Mouse (Mus musculus) neural tube, embryonic 15.5 days (tissue): Measurements from ENCODE around the gene Slc8a1. TPM values are rescaled to one million over a fixed set of nuclear protein-coding genes. Genes with fewer than 3 reads are reported as not detected.

Experiments used
- ATAC-seq: fragments of 200-750 bp; cut with Nextera tagmentation; 2 replicates; pipeline ENCODE4 v1.8.0; 2017; ENCODE audit warnings: mild to moderate bottlenecking, moderate TSS enrichment, moderate library complexity; ENCODE audit not compliant: low FRiP score
- H3K27ac ChIP-seq: fragments of 300-500 bp; sonication (generic); replicated peaks from 2 replicates; pipeline ENCODE4 v1.5.1; 2015; ENCODE audit warnings: mild to moderate bottlenecking, inconsistent platforms
- H3K27me3 ChIP-seq: fragments of 300-500 bp; sonication (generic); replicated peaks from 2 replicates; pipeline ENCODE4 v1.6.1; 2015; ENCODE audit warnings: inconsistent platforms
- H3K36me3 ChIP-seq: fragments of 300-500 bp; sonication (generic); 2 replicates; pipeline ENCODE4 v1.6.1; 2015; ENCODE audit warnings: inconsistent platforms
- H3K4me1 ChIP-seq: fragments of 300-500 bp; sonication (generic); 2 replicates; pipeline ENCODE4 v1.6.1; 2015; ENCODE audit warnings: inconsistent platforms
- H3K4me2 ChIP-seq: fragments of 300-500 bp; sonication (generic); 2 replicates; pipeline ENCODE4 v1.6.1; 2015; ENCODE audit warnings: inconsistent platforms, mild to moderate bottlenecking, moderate library complexity
- H3K4me3 ChIP-seq: fragments of 300-500 bp; sonication (generic); replicated peaks from 2 replicates; pipeline ENCODE4 v1.5.1; 2015; ENCODE audit warnings: mild to moderate bottlenecking, inconsistent platforms
- H3K9ac ChIP-seq: fragments of 300-500 bp; sonication (generic); replicated peaks from 2 replicates; pipeline ENCODE4 v1.6.1; 2015; ENCODE audit warnings: mild to moderate bottlenecking, inconsistent platforms
- H3K9me3 ChIP-seq: fragments of 300-500 bp; sonication (generic); replicated peaks from 2 replicates; pipeline ENCODE4 v1.6.1; 2016; ENCODE audit warnings: inconsistent platforms
- WGBS: fragments of 180-500 bp; shearing (Covaris S2); methylation state at CpG from one replicate; pipeline ENCODE4 v1.1.7; 2015; ENCODE audit warnings: mixed read lengths; 5-methylcytosine and 5-hydroxymethylcytosine counted together
- polyA plus RNA-seq: library from polyadenylated mRNA; unstranded; fragments of >200 nt; fragmentation: Nextera tagmentation; extraction: Ambion mirVana; gene quantifications from 2 replicates; pipeline ENCODE4 v1.2.1, GENCODE M21; 2015

Slc8a1 gene
- polyA plus RNA-seq, 1 experiment from 2014 or later, result 23.1 TPM

DNA sequence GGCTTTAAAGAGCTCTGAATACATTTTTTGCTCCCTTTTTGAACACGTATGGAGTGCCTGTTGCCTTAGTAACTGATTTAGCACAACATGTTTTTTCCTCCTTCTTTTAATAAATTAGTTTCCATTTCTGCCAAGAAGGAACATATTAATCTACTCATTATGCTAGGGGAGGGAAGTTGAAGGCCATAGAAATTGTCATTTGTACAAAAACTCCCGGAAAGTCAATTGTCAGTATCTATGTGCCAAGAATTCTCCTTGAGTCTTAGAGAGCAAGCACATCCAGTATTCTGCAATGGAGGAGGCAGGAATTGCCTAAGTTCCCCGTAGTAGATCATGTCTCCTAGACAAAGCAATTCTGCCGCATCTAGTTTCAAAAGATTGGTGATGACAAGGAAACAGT is 121.9 kb downstream of the Slc8a1 start:
- Histone ChIP-seq H3K27me3 (no peaks in the 10 kb centered on the region), H3K27ac (no peak overlapping the region), H3K4me1 (peaks cover 7% of the 10 kb centered on the region), H3K9ac (no peak overlapping the region), H3K9me3 (no peaks in the 10 kb centered on the region), H3K36me3 (no peaks in the 10 kb centered on the region), H3K4me2 (no peak overlapping the region), H3K4me3 (no peak overlapping the region)
- 78% methylated on average over 4 of the region's 4 CpGs for WGBS
- no peak for ATAC-seq

DNA sequence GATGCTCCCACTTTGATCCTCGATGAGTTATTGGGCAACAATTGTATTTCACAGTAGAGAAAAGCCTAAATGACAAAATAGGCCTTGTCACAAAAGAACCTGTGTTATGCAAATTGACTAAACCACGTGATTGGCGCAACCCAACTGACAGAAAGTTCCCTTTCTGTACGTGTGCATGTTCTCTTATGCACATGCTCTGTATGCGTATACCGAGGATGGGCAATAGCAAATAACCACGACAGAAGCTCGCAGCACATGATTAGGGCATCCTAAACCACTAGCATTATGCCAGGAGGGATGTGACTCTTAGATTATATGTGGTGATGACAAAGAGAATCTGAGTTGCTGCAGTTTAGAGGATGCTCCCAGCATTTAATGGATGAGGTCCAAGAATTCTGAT is 122.8 kb downstream of the Slc8a1 start:
- no peak overlapping the region for H3K4me3 ChIP-seq
- ATAC-seq, result no peak
- H3K9ac ChIP-seq, result no peak overlapping the region
- 0 out of 2 replicates have a peak, but pooled peaks cover 3% of the 10 kb centered on the region for H3K4me1 ChIP-seq
- 80% methylated on average over 8 of the region's 8 CpGs for WGBS
- no peak overlapping the region for H3K27ac ChIP-seq
- H3K27me3 ChIP-seq, result no peaks in the 10 kb centered on the region
- no peak overlapping the region for H3K4me2 ChIP-seq
- no peaks in the 10 kb centered on the region for H3K9me3 ChIP-seq
- no peaks in the 10 kb centered on the region for H3K36me3 ChIP-seq

DNA sequence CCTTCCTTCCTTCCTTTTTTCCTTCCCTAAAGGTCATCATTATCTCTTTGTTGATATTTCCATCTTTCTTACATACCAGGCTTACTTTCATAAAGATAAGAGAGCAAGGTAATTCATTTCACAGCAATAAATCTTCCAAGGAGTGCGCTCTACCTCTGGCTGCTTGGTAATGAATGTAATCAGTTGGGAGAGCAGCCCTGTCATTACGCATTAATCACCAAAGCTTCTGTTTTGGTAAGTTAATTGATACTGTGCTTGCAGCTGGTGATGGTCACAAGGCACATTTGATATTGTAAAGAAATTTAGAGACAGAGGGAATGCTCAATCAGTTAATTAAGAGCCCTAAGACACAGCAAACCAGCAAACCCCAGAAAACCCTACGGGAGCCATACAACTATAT is 130.7 kb downstream of the Slc8a1 start:
- Histone ChIP-seq H3K4me1 (peaks cover 15% of the 10 kb centered on the region), H3K4me2 (no peak overlapping the region), H3K36me3 (no peaks in the 10 kb centered on the region), H3K9ac (no peak overlapping the region), H3K27ac (no peak overlapping the region), H3K9me3 (no peaks in the 10 kb centered on the region), H3K27me3 (no peaks in the 10 kb centered on the region), H3K4me3 (no peak overlapping the region)
- no peak for ATAC-seq
- WGBS, result 30% methylated on average over 3 of the region's 3 CpGs

DNA sequence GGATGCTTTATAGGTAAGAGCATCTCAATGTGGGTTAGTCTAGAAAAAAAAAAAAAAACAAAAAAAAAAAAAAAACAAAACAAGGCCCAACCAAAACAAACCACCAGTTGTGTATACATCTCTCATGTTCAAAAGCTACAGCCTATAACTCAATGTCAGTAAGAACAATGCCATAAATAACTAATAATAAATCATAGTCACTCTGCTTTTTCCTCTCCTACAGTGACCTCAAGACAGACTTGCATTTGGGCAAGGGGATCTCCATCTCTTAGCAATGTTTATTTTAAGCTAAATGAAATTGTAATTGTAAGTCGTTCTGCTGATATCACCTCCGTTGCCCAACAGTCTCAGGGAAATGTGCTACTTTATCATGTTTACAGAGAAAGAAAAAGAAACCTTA is 132.1 kb downstream of the Slc8a1 start:
- Histone ChIP-seq H3K4me3 (no peak overlapping the region), H3K27ac (no peak overlapping the region), H3K9ac (no peak overlapping the region), H3K27me3 (no peaks in the 10 kb centered on the region), H3K9me3 (no peaks in the 10 kb centered on the region), H3K4me1 (peaks cover 15% of the 10 kb centered on the region), H3K36me3 (no peaks in the 10 kb centered on the region), H3K4me2 (no peak overlapping the region)
- WGBS, result 73% methylated on average over 2 of the region's 2 CpGs
- no peak for ATAC-seq

DNA sequence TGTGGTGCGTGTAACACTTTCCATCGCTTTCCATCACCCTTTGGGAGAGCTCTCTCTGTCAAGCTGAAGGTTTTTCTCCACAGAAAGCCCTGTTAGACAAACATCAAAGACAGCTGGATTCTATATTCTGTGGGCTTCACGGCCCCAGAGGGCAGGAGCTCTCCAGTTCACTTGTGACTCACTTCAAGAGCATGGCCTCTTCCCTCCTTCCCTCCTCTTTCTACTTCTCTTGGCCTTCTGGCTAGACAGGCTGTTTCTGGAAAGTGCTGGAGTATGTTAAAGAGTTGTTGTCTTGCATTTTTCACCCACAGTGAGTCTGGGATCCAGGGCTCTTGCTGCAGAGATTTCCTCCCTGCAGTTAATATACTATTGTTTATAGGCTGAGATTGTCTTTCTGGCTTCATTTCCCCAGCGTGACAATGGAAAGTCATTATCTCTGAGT is 132.9 kb downstream of the Slc8a1 start:
- H3K9me3 ChIP-seq, result no peaks in the 10 kb centered on the region
- H3K4me3 ChIP-seq, result no peak overlapping the region
- no peak overlapping the region for H3K9ac ChIP-seq
- no peaks in the 10 kb centered on the region for H3K27me3 ChIP-seq
- 57% methylated on average over 4 of the region's 4 CpGs for WGBS
- H3K27ac ChIP-seq, result 0 out of 2 replicates have a peak overlapping the region, but pooled peaks have one; percentile 29
- H3K4me1 ChIP-seq, result peaks cover 15% of the 10 kb centered on the region
- no peak for ATAC-seq
- no peak overlapping the region for H3K4me2 ChIP-seq
- no peaks in the 10 kb centered on the region for H3K36me3 ChIP-seq

DNA sequence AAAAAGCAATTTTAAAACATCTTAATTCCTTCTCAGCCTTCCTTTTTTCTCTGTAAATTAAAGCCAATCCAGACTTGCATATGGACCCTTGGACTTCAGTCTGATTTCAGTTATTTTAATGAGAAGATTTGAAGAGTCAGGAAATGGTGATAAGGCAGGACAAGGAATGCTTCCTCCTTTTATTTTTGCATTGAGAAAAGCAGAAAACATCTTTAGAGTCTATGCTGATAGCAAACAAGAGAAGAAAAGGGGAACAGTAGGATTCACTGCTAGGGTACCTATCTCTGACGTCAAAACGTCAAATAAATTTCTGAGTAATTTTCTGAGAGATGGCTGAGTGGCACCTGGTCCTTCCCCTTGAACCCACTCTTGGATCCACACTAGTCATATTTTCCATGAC is 139.1 kb downstream of the Slc8a1 start:
- no peak overlapping the region for H3K4me3 ChIP-seq
- H3K27ac ChIP-seq, result no peak overlapping the region
- WGBS, result 92% methylated on average over 2 of the region's 2 CpGs
- no peaks in the 10 kb centered on the region for H3K36me3 ChIP-seq
- H3K27me3 ChIP-seq, result no peaks in the 10 kb centered on the region
- no peaks in the 10 kb centered on the region for H3K9me3 ChIP-seq
- ATAC-seq, result no peak
- no peaks in the 10 kb centered on the region for H3K4me1 ChIP-seq
- no peak overlapping the region for H3K4me2 ChIP-seq
- no peak overlapping the region for H3K9ac ChIP-seq

DNA sequence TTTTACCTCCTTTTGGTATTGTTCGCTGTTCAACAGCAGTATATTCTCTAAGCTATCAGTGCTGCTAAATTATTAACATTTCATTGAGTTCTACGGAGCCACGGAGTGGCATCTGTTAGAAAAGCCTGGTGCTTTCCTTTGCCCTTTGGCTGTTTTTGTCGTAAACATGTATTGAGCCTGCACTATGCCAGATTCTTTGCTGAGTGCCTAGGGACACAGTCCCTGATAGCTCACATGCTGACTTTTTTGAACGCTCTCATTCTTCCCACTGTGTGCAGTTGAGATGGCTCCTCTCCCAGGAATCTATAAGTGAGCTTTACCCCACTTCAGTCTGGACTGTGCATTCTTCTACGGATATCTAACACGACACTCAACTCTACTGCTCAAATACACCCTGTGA is 148.4 kb downstream of the Slc8a1 start:
- no peaks in the 10 kb centered on the region for H3K27me3 ChIP-seq
- H3K9ac ChIP-seq, result no peak overlapping the region
- H3K36me3 ChIP-seq, result no peaks in the 10 kb centered on the region
- no peak overlapping the region for H3K4me3 ChIP-seq
- no peak overlapping the region for H3K4me2 ChIP-seq
- H3K9me3 ChIP-seq, result no peaks in the 10 kb centered on the region
- H3K4me1 ChIP-seq, result peaks cover 3% of the 10 kb centered on the region; the same call in 1 of the 2 replicates
- ATAC-seq, result no peak
- WGBS, result 42% methylated on average over 7 of the region's 7 CpGs
- no peak overlapping the region for H3K27ac ChIP-seq

DNA sequence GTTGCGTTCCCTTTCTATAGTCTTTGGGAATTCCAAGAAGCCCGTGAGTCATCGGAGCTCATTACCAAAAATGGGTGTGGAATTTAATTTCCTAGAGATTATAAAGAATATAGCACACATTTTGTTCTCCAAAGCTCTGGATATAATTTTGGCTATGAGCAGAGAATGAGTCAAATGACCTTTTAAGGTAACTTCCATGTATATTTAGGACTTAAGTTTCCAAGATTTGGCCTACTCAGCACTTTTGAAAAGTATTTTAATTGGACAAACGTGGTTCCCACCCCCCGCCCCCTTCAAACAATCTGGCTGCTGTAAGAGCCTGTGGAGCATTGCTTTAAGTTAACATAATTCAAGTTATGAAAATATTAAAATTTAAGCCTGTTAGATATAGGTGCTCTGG is 151.4 kb downstream of the Slc8a1 start:
- Histone ChIP-seq H3K4me2 (no peak overlapping the region), H3K4me1 (peaks cover 3% of the 10 kb centered on the region; the same call in 1 of the 2 replicates), H3K9ac (no peak overlapping the region), H3K9me3 (no peaks in the 10 kb centered on the region), H3K4me3 (no peak overlapping the region), H3K27ac (no peak overlapping the region), H3K27me3 (no peaks in the 10 kb centered on the region), H3K36me3 (no peaks in the 10 kb centered on the region)
- no peak for ATAC-seq
- WGBS, result 91% methylated on average over 5 of the region's 5 CpGs

DNA sequence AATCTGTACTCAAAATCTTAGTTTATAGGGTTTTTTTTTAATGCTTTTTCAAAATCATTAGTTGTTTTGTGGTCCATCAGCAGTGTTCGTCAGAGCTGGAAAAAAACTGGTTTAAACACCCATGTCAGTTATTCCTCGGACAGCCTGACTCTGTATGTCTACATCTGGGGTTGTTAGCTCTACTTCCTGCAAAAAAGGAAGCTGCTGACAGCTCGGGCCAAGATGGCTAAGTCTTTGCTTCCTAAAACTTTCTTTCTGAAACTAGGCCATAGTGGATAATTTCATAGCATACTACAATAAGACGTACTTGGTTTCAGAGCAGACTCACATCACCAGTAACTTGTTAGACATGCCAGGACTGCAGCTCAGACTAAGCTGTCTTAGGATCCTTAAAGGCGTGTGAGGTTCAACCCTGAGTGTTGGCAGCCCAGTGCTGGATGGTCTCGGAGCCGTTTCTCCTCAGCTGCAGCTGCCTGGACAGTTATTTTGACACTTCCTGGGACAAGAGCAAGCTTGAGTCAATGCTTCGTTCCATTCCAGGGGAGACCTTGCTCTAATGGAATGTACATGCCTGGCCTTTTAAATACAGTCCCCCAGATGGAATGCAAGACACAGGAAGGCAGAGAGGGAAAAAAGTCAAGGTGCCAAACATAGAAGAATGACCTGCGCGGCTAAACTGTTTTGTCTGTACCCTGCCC is 158.3 kb downstream of the Slc8a1 start:
- H3K36me3 ChIP-seq, result no peaks in the 10 kb centered on the region
- no peaks in the 10 kb centered on the region; the same call in 1 of the 2 replicates for H3K4me1 ChIP-seq
- no peaks in the 10 kb centered on the region for H3K27me3 ChIP-seq
- ATAC-seq, result no peak
- no peak overlapping the region for H3K27ac ChIP-seq
- H3K9me3 ChIP-seq, result no peaks in the 10 kb centered on the region
- WGBS, result 85% methylated on average over 10 of the region's 10 CpGs
- H3K9ac ChIP-seq, result no peak overlapping the region
- no peak overlapping the region for H3K4me3 ChIP-seq
- no peak overlapping the region for H3K4me2 ChIP-seq

DNA sequence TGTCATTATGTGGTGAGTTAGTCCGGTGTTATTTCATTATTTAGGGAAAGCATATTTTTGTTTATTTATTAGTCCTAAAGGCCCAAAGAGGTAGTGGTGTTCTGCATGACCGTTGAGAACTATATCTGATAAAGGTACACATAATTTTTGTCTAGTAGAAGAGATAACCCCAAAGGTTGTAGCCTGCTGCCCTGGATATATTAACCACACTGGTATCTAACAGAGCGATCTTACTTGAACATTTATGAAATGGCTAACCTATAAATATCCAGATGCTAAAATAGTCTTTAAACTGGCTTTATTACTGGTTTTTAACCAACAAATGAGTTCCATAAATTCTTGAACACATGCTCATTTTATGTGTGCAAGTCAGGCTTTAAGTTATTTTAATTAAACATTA is 161.3 kb downstream of the Slc8a1 start:
- 81% methylated on average over 3 of the region's 3 CpGs for WGBS
- Histone ChIP-seq H3K27me3 (no peaks in the 10 kb centered on the region), H3K9me3 (no peaks in the 10 kb centered on the region), H3K4me3 (no peak overlapping the region), H3K27ac (no peak overlapping the region), H3K36me3 (no peaks in the 10 kb centered on the region), H3K4me1 (no peaks in the 10 kb centered on the region; the same call in 1 of the 2 replicates), H3K9ac (no peak overlapping the region), H3K4me2 (no peak overlapping the region)
- no peak for ATAC-seq

DNA sequence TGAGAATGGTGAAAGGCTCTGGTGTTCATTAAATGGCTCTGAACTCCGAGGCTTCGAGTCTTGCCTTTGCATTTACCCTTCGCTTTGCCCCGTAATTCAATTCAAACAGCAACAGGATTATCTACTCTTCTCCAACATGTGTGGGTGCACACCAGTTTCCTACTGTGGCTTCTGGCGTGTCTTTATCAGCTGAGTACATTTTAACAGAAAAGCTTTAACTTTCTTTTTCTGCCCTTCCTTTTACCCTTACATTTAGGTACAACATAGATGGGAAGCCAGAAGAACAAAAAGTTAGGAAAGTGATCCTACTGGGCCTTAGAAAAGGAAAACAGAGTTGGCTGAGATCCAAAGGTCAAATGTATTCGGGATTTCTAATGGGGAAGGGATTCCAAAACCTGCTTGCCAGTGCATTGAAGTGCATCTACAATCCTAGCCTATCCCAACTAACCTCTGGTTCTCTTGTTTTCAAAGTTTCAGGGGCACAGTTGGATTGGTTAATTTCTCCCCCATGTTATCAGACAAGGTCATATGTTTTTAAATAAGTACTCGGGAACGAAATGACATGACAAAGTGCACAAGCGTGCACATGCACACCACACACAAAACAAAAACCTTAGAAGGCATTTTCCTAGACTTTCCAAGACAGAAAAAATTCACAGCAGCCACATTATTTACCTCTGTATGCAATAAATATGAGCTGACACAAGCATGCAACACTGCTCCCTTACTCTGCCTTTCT is 172.4 kb downstream of the Slc8a1 start:
- WGBS, result 74% methylated on average over 9 of the region's 9 CpGs
- Histone ChIP-seq H3K4me1 (no peaks in the 10 kb centered on the region), H3K27ac (no peak overlapping the region), H3K9ac (no peak overlapping the region), H3K9me3 (no peaks in the 10 kb centered on the region), H3K36me3 (no peaks in the 10 kb centered on the region), H3K4me2 (no peak overlapping the region), H3K4me3 (no peak overlapping the region), H3K27me3 (no peaks in the 10 kb centered on the region)
- no peak for ATAC-seq

DNA sequence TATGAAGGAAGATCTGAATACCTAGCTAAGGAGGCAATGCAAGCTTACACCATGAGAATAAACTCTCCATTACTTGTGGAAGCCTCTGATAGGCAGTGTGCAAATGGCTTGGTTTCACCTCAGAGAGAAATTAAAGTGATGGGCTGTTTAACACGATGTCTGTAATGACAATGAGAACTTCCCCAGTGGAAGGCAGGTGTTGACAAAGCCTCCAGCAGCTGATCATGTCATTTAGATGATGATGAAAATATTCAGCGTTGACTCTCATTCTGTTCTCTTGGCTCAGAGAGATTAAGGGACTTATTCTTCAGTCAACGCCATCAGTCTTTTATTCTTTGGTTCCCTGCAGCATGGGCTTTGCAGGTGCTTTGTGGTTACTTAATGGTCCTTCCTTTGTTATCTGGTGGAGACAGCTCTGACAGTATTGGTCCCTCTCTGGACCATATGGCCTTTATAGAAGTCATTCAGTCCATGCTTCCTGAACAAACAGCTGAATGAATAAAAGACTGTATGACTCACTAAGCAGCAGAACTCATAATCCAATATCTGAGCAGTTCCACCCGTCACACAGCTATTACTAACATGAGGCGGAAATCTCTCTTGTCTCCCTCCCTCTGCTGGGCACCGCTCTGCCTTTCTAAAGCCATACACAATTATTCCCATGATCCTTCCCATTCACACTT is 184.0 kb downstream of the Slc8a1 start:
- WGBS, result 45% methylated on average over 6 of the region's 6 CpGs
- no peaks in the 10 kb centered on the region for H3K9me3 ChIP-seq
- H3K36me3 ChIP-seq, result no peaks in the 10 kb centered on the region
- H3K27me3 ChIP-seq, result no peaks in the 10 kb centered on the region
- ATAC-seq, result no peak
- H3K27ac ChIP-seq, result no peak overlapping the region
- H3K4me3 ChIP-seq, result no peak overlapping the region
- no peak overlapping the region for H3K9ac ChIP-seq
- no peak overlapping the region for H3K4me2 ChIP-seq
- H3K4me1 ChIP-seq, result no peaks in the 10 kb centered on the region
